Mouse (Mus musculus) intestine, postnatal 0 days (tissue): ENCODE results near the gene 1700129C05Rik. TPM values are rescaled to one million over a fixed set of nuclear protein-coding genes. Genes with fewer than 3 reads are reported as not detected.

ENCODE experiments used
- ATAC-seq: fragments of 200-750 bp; cut with Nextera tagmentation; 2 replicates; pipeline ENCODE4 v1.8.0; 2017; ENCODE audit warnings: mild to moderate bottlenecking, moderate TSS enrichment, moderate library complexity
- H3K27ac ChIP-seq: fragments of 300-500 bp; sonication (generic); 2 replicates; pipeline ENCODE4 v1.5.1; 2014; ENCODE audit warnings: mild to moderate bottlenecking, low read depth, low read length, moderate library complexity
- H3K27me3 ChIP-seq: fragments of 300-500 bp; sonication (generic); replicated peaks from 2 replicates; pipeline ENCODE4 v1.6.1; 2014; ENCODE audit warnings: low read length, mixed read lengths; ENCODE audit not compliant: control insufficient read depth, insufficient read depth
- H3K36me3 ChIP-seq: fragments of 300-500 bp; sonication (generic); 2 replicates; pipeline ENCODE4 v1.6.1; 2014; ENCODE audit warnings: mild to moderate bottlenecking, moderate library complexity; ENCODE audit not compliant: control insufficient read depth, insufficient read depth
- H3K4me1 ChIP-seq: fragments of 300-500 bp; sonication (generic); replicated peaks from 2 replicates; pipeline ENCODE4 v1.6.1; 2014; ENCODE audit warnings: antibody characterized with exemption, low read length, mixed read lengths; ENCODE audit not compliant: control insufficient read depth, insufficient read depth
- H3K4me2 ChIP-seq: fragments of 300-500 bp; sonication (generic); replicated peaks from 2 replicates; pipeline ENCODE4 v1.6.1; 2014; ENCODE audit warnings: low read depth, mild to moderate bottlenecking, moderate library complexity
- H3K4me3 ChIP-seq: fragments of 300-500 bp; sonication (generic); 2 replicates; pipeline ENCODE4 v1.5.1; 2014; ENCODE audit warnings: low read depth, low read length
- H3K9ac ChIP-seq: fragments of 300-500 bp; sonication (generic); 2 replicates; pipeline ENCODE4 v1.6.1; 2014; ENCODE audit warnings: mild to moderate bottlenecking, low read depth, low read length
- H3K9me3 ChIP-seq: fragments of 300-500 bp; sonication (generic); 2 replicates; pipeline ENCODE4 v1.6.1; 2016; ENCODE audit warnings: mixed run types; ENCODE audit not compliant: control insufficient read depth
- CTCF ChIP-seq: sonication (generic); IDR thresholded peaks from 2 replicates; pipeline ENCODE4 v1.5.1; 2016; ENCODE audit warnings: low read depth, mild to moderate bottlenecking, control low read depth, antibody characterized with exemption, moderate library complexity
- WGBS: fragments of 180-500 bp; shearing (Covaris S2); extraction: QIAGEN DNeasy Blood & Tissue Kit; methylation state at CpG from one replicate; pipeline ENCODE4 v1.1.7; 2014; 5-methylcytosine and 5-hydroxymethylcytosine counted together
- polyA plus RNA-seq: library from polyadenylated mRNA; unstranded; fragments of >200 nt; fragmentation: Nextera tagmentation; extraction: Ambion mirVana; gene quantifications from 2 replicates; pipeline ENCODE4 v1.2.1, GENCODE M21; 2015

Gene 1700129C05Rik
- polyA plus RNA-seq, 1 experiment from 2014 or later: not detected

GRCm38 (mm10) chr14:59155589-59155988 lies 12.9 kb upstream of the 1700129C05Rik start:
- H3K27me3 ChIP-seq: no peaks in the 10 kb centered on the region
- peak; percentile 67 for TF ChIP-seq CTCF
- ATAC-seq: no peak
- no peak overlapping the region for H3K9ac ChIP-seq
- no peak overlapping the region for H3K4me3 ChIP-seq
- H3K36me3 ChIP-seq: no peaks in the 10 kb centered on the region
- no peaks in the 10 kb centered on the region for H3K9me3 ChIP-seq
- no peak overlapping the region for H3K27ac ChIP-seq
- H3K4me2 ChIP-seq: no peak overlapping the region
- WGBS: 72% methylated on average over 2 of the region's 2 CpGs
- H3K4me1 ChIP-seq: no peaks in the 10 kb centered on the region

- H3K27ac ChIP-seq: no peak overlapping the region
Measured at GRCm38 (mm10) chr14:59114281-59114680, 28.4 kb downstream of the 1700129C05Rik start.

GRCm38 (mm10) chr14:59104006-59104605 lies 38.6 kb downstream of the 1700129C05Rik start:
- Histone ChIP-seq H3K4me1 (no peaks in the 10 kb centered on the region), H3K9ac (no peak overlapping the region), H3K36me3 (no peaks in the 10 kb centered on the region), H3K27me3 (no peaks in the 10 kb centered on the region), H3K4me3 (no peak overlapping the region), H3K9me3 (no peaks in the 10 kb centered on the region), H3K4me2 (no peak overlapping the region), H3K27ac (no peak overlapping the region)
- TF ChIP-seq CTCF: no peak
- ATAC-seq: no peak
- 21% methylated on average over 10 of the region's 10 CpGs for WGBS

More at GRCm38 (mm10) chr14:59114281-59114680, 28.4 kb downstream of the 1700129C05Rik start:
- Histone ChIP-seq H3K4me3 (no peak overlapping the region), H3K9ac (no peak overlapping the region), H3K4me1 (no peaks in the 10 kb centered on the region), H3K9me3 (no peaks in the 10 kb centered on the region), H3K36me3 (no peaks in the 10 kb centered on the region), H3K4me2 (no peak overlapping the region), H3K27me3 (no peaks in the 10 kb centered on the region)
- no peak for ATAC-seq
- 2% methylated on average over 2 of the region's 2 CpGs for WGBS
- TF ChIP-seq CTCF: peak; percentile 50

- no peak overlapping the region for H3K4me2 ChIP-seq
- H3K4me1 ChIP-seq: no peaks in the 10 kb centered on the region
- H3K36me3 ChIP-seq: no peaks in the 10 kb centered on the region
- ATAC-seq: no peak
- H3K9me3 ChIP-seq: no peaks in the 10 kb centered on the region
- TF ChIP-seq CTCF: no peak
- H3K27me3 ChIP-seq: no peaks in the 10 kb centered on the region
- no peak overlapping the region for H3K4me3 ChIP-seq
- no peak overlapping the region for H3K9ac ChIP-seq
- H3K27ac ChIP-seq: no peak overlapping the region
Measured at GRCm38 (mm10) chr14:59093601-59094000, 49.1 kb downstream of the 1700129C05Rik start.

GRCm38 (mm10) chr14:59084396-59084795 lies 58.3 kb downstream of the 1700129C05Rik start:
- H3K4me1 ChIP-seq: no peaks in the 10 kb centered on the region
- peak; percentile 80 for TF ChIP-seq CTCF
- no peaks in the 10 kb centered on the region for H3K9me3 ChIP-seq
- no peaks in the 10 kb centered on the region for H3K27me3 ChIP-seq
- H3K27ac ChIP-seq: no peak overlapping the region
- H3K9ac ChIP-seq: no peak overlapping the region
- no peak overlapping the region for H3K4me3 ChIP-seq
- WGBS: 27% methylated on average over 6 of the region's 6 CpGs
- H3K4me2 ChIP-seq: no peak overlapping the region
- no peaks in the 10 kb centered on the region for H3K36me3 ChIP-seq
- ATAC-seq: no peak

Other genes starting within 250 kb of the 1700129C05Rik start
- not detected in 2 replicates for gene Gm5142, start 35.9 kb upstream of the 1700129C05Rik start, polyA plus RNA-seq
- gene Rcbtb1, start 58.3 kb upstream of the 1700129C05Rik start, polyA plus RNA-seq: 29.1 and 36.1 TPM in 2 replicates
- gene Gm6904, start 117.3 kb upstream of the 1700129C05Rik start, polyA plus RNA-seq: not detected in 2 replicates
- gene Phf11a, start 154.6 kb upstream of the 1700129C05Rik start, polyA plus RNA-seq: not detected in 2 replicates
- 0.97 and 1.0 TPM in 2 replicates for gene Phf11b, start 198.5 kb upstream of the 1700129C05Rik start, polyA plus RNA-seq
- gene Phf11d, start 222.6 kb upstream of the 1700129C05Rik start, polyA plus RNA-seq: 4.5 and 5.1 TPM in 2 replicates